Mouse (Mus musculus) midbrain, postnatal 0 days (tissue): ENCODE measurements around the gene Olfr1234. TPM values are rescaled to one million over a fixed set of nuclear protein-coding genes. Genes with fewer than 3 reads are reported as not detected.

ENCODE experiments used
- ATAC-seq: fragments of 200-750 bp; cut with Nextera tagmentation; 2 replicates; pipeline ENCODE4 v1.8.0; 2017; ENCODE audit warnings: moderate number of reproducible peaks, mild to moderate bottlenecking, moderate TSS enrichment, moderate library complexity; ENCODE audit not compliant: low FRiP score
- DNase-seq: peaks from one replicate; pipeline ENCODE4 v3.0.0-alpha.2; 2015; ENCODE audit warnings: low spot score
- H3K27ac ChIP-seq: fragments of 300-500 bp; sonication (generic); 2 replicates; pipeline ENCODE4 v1.5.1; 2014; ENCODE audit warnings: low read depth, mild to moderate bottlenecking, low read length, mixed read lengths
- H3K27me3 ChIP-seq: fragments of 300-500 bp; sonication (generic); 2 replicates; pipeline ENCODE4 v1.6.1; 2014; ENCODE audit warnings: low read length, control low read depth, mixed read lengths; ENCODE audit not compliant: insufficient read depth
- H3K36me3 ChIP-seq: fragments of 300-500 bp; sonication (generic); 2 replicates; pipeline ENCODE4 v1.6.1; 2014; ENCODE audit warnings: low read length, control low read depth, mixed read lengths; ENCODE audit not compliant: insufficient read depth
- H3K4me1 ChIP-seq: fragments of 300-500 bp; sonication (generic); 2 replicates; pipeline ENCODE4 v1.6.1; 2014; ENCODE audit warnings: mild to moderate bottlenecking, control low read depth, antibody characterized with exemption, low read length, mixed read lengths; ENCODE audit not compliant: insufficient read depth
- H3K4me2 ChIP-seq: fragments of 300-500 bp; sonication (generic); 2 replicates; pipeline ENCODE4 v1.6.1; 2014; ENCODE audit warnings: low read depth, mild to moderate bottlenecking, low read length, mixed read lengths; ENCODE audit not compliant: poor library complexity, severe bottlenecking
- H3K4me3 ChIP-seq: fragments of 300-500 bp; sonication (generic); 2 replicates; pipeline ENCODE4 v1.5.1; 2014; ENCODE audit warnings: low read depth, mild to moderate bottlenecking, low read length, moderate library complexity
- H3K9ac ChIP-seq: fragments of 300-500 bp; sonication (generic); replicated peaks from 2 replicates; pipeline ENCODE4 v1.6.1; 2014; ENCODE audit warnings: mild to moderate bottlenecking, low read length, moderate library complexity, mixed read lengths; ENCODE audit not compliant: poor library complexity, severe bottlenecking
- H3K9me3 ChIP-seq: fragments of 300-500 bp; sonication (generic); 2 replicates; pipeline ENCODE4 v1.6.1; 2016; ENCODE audit warnings: low read length, control low read depth
- CTCF ChIP-seq: IDR thresholded peaks from 2 replicates; pipeline ENCODE4 v1.5.1; 2016; ENCODE audit warnings: antibody characterized with exemption, mild to moderate bottlenecking
- WGBS: fragments of 180-500 bp; shearing (Covaris S2); extraction: QIAGEN DNeasy Blood & Tissue Kit; methylation state at CpG from one replicate; pipeline ENCODE4 v1.1.7; 2014; 5-methylcytosine and 5-hydroxymethylcytosine counted together
- polyA plus RNA-seq: library from polyadenylated mRNA; unstranded; fragments of >200 nt; fragmentation: Nextera tagmentation; extraction: Ambion mirVana; gene quantifications from 2 replicates; pipeline ENCODE4 v1.2.1, GENCODE M21; 2015
- total RNA-seq: library from RNA; depleted of rRNA; stranded (reverse); fragments of >200 nt; gene quantifications from 2 replicates; pipeline ENCODE4 v1.2.3, GENCODE M21; 2014; rRNA removed

The Olfr1234 gene
- not detected in 2 replicates for total RNA-seq
- polyA plus RNA-seq: not detected in 2 replicates

- WGBS: 88% methylated on average over 4 of the region's 4 CpGs
- ATAC-seq: no peak
- TF ChIP-seq CTCF: no peak
These were observed at the start of gene Olfr1234 for GRCm38 (mm10) chr2:89364765-89365164. TSS of gene Olfr1234 (minus strand) at chr2:89364865.

GRCm38 (mm10) chr2:89409576-89409975, 44.9 kb upstream of the Olfr1234 start, which contains the start of gene Olfr1238:
TSS of gene Olfr1238 (minus strand) at chr2:89409676.
- H3K4me2 ChIP-seq: no peak within 1 kb of the TSS
- H3K27me3 ChIP-seq: no peaks in the 10 kb centered on the region
- no peak for DNase-seq
- H3K9me3 ChIP-seq: no peaks in the 10 kb centered on the region
- H3K36me3 ChIP-seq: no peaks in the 10 kb centered on the region
- TF ChIP-seq CTCF: no peak
- WGBS: 89% methylated on average over 2 of the region's 2 CpGs
- H3K4me3 ChIP-seq: no peak within 1 kb of the TSS
- H3K9ac ChIP-seq: no peak within 1 kb of the TSS
- H3K27ac ChIP-seq: no peak within 1 kb of the TSS
- no peak for ATAC-seq
- H3K4me1 ChIP-seq: no peaks in the 10 kb centered on the region

More at GRCm38 (mm10) chr2:89364765-89365164, at the start of gene Olfr1234:
- Histone ChIP-seq H3K27ac (no peak within 1 kb of the TSS), H3K4me2 (no peak within 1 kb of the TSS), H3K27me3 (no peaks in the 10 kb centered on the region), H3K4me1 (no peaks in the 10 kb centered on the region), H3K9me3 (no peaks in the 10 kb centered on the region), H3K9ac (no peak within 1 kb of the TSS), H3K4me3 (no peak within 1 kb of the TSS), H3K36me3 (no peaks in the 10 kb centered on the region)
- DNase-seq: no peak

- Histone ChIP-seq H3K36me3 (no peaks in the 10 kb centered on the region), H3K9ac (no peak overlapping the region), H3K4me3 (no peak overlapping the region), H3K4me2 (no peak overlapping the region), H3K27me3 (no peaks in the 10 kb centered on the region), H3K4me1 (no peaks in the 10 kb centered on the region), H3K27ac (no peak overlapping the region), H3K9me3 (no peaks in the 10 kb centered on the region)
- ATAC-seq (no peak), DNase-seq (no peak)
- WGBS: 83% methylated on average over 1 of the region's 1 CpGs
- no peak for TF ChIP-seq CTCF
These were observed 36.2 kb upstream of the Olfr1234 start for GRCm38 (mm10) chr2:89400882-89401281.

- no peak for DNase-seq
- no peaks in the 10 kb centered on the region for H3K36me3 ChIP-seq
- H3K9ac ChIP-seq: no peak within 1 kb of the TSS
- no peak within 1 kb of the TSS for H3K27ac ChIP-seq
- no peaks in the 10 kb centered on the region for H3K4me1 ChIP-seq
- no peak within 1 kb of the TSS for H3K4me2 ChIP-seq
- H3K4me3 ChIP-seq: no peak within 1 kb of the TSS
- no peak for TF ChIP-seq CTCF
- no peaks in the 10 kb centered on the region for H3K9me3 ChIP-seq
- H3K27me3 ChIP-seq: no peaks in the 10 kb centered on the region
- ATAC-seq: no peak
These were observed 22.4 kb downstream of the Olfr1234 start, which contains the start of gene Olfr1233 for GRCm38 (mm10) chr2:89342298-89342697. TSS of gene Olfr1233 (minus strand) at chr2:89342398.

- DNase-seq (no peak), ATAC-seq (no peak)
- no peak for TF ChIP-seq CTCF
- Histone ChIP-seq H3K36me3 (no peaks in the 10 kb centered on the region), H3K4me2 (no peak within 1 kb of the TSS), H3K9me3 (no peaks in the 10 kb centered on the region), H3K9ac (no peak within 1 kb of the TSS), H3K27me3 (no peaks in the 10 kb centered on the region), H3K4me1 (no peaks in the 10 kb centered on the region), H3K4me3 (no peak within 1 kb of the TSS), H3K27ac (no peak within 1 kb of the TSS)
These were observed 35.1 kb downstream of the Olfr1234 start, which contains the start of gene Olfr1232 for GRCm38 (mm10) chr2:89329575-89329974. TSS of gene Olfr1232 (minus strand) at chr2:89329675.

Other genes with a start within 250 kb of the Olfr1234 start
- gene Olfr1221, start 247.6 kb downstream of the Olfr1234 start, total RNA-seq: not detected in 2 replicates
- not detected in 2 replicates for gene Olfr1221, start 247.6 kb downstream of the Olfr1234 start, polyA plus RNA-seq
- not detected in 2 replicates for gene Olfr1222, start 231.8 kb downstream of the Olfr1234 start, total RNA-seq
- gene Olfr1222, start 231.8 kb downstream of the Olfr1234 start, polyA plus RNA-seq: not detected in 2 replicates
- not detected in 2 replicates for gene Olfr1223, start 213.3 kb downstream of the Olfr1234 start, total RNA-seq
- gene Olfr1223, start 213.3 kb downstream of the Olfr1234 start, polyA plus RNA-seq: not detected in 2 replicates
- not detected in 2 replicates for gene Olfr1224-ps1, start 200.8 kb downstream of the Olfr1234 start, total RNA-seq
- not detected in 2 replicates for gene Olfr1224-ps1, start 200.8 kb downstream of the Olfr1234 start, polyA plus RNA-seq
- not detected in 2 replicates for gene Olfr1225, start 190.2 kb downstream of the Olfr1234 start, total RNA-seq
- gene Olfr1225, start 190.2 kb downstream of the Olfr1234 start, polyA plus RNA-seq: not detected in 2 replicates
- gene Olfr1226, start 164.8 kb downstream of the Olfr1234 start, total RNA-seq: not detected in 2 replicates
- not detected in 2 replicates for gene Olfr1226, start 164.8 kb downstream of the Olfr1234 start, polyA plus RNA-seq
- not detected in 2 replicates for gene Olfr1228, start 110.8 kb downstream of the Olfr1234 start, total RNA-seq
- not detected in 2 replicates for gene Olfr1228, start 110.8 kb downstream of the Olfr1234 start, polyA plus RNA-seq
- gene Olfr1229, start 76.9 kb downstream of the Olfr1234 start, total RNA-seq: not detected in 2 replicates
- not detected in 2 replicates for gene Olfr1229, start 76.9 kb downstream of the Olfr1234 start, polyA plus RNA-seq
- not detected in 2 replicates for gene Olfr1230, start 67.6 kb downstream of the Olfr1234 start, total RNA-seq
- not detected in 2 replicates for gene Olfr1230, start 67.6 kb downstream of the Olfr1234 start, polyA plus RNA-seq
- not detected in 2 replicates for gene Olfr1231, start 57.8 kb downstream of the Olfr1234 start, total RNA-seq
- not detected in 2 replicates for gene Olfr1231, start 57.8 kb downstream of the Olfr1234 start, polyA plus RNA-seq
- gene Olfr1232, start 35.2 kb downstream of the Olfr1234 start, total RNA-seq: not detected in 2 replicates
- gene Olfr1232, start 35.2 kb downstream of the Olfr1234 start, polyA plus RNA-seq: not detected in 2 replicates
- not detected in 2 replicates for gene Olfr1233, start 22.5 kb downstream of the Olfr1234 start, total RNA-seq
- not detected in 2 replicates for gene Olfr1233, start 22.5 kb downstream of the Olfr1234 start, polyA plus RNA-seq
- gene Olfr1238, start 44.8 kb upstream of the Olfr1234 start, total RNA-seq: not detected in 2 replicates
- not detected in 2 replicates for gene Olfr1238, start 44.8 kb upstream of the Olfr1234 start, polyA plus RNA-seq
- not detected in 2 replicates for gene Olfr1239, start 55.5 kb upstream of the Olfr1234 start, total RNA-seq
- not detected in 2 replicates for gene Olfr1239, start 55.5 kb upstream of the Olfr1234 start, polyA plus RNA-seq
- gene Olfr1240, start 78.1 kb upstream of the Olfr1234 start, total RNA-seq: not detected in 2 replicates
- gene Olfr1240, start 78.1 kb upstream of the Olfr1234 start, polyA plus RNA-seq: not detected in 2 replicates
- gene Olfr1241, start 122.3 kb upstream of the Olfr1234 start, total RNA-seq: not detected in 2 replicates
- not detected in 2 replicates for gene Olfr1241, start 122.3 kb upstream of the Olfr1234 start, polyA plus RNA-seq
- not detected in 2 replicates for gene Olfr1242, start 133.5 kb upstream of the Olfr1234 start, total RNA-seq
- gene Olfr1242, start 133.5 kb upstream of the Olfr1234 start, polyA plus RNA-seq: not detected in 2 replicates
- gene Olfr1243, start 166.6 kb upstream of the Olfr1234 start, total RNA-seq: not detected in 2 replicates
- not detected in 2 replicates for gene Olfr1243, start 166.6 kb upstream of the Olfr1234 start, polyA plus RNA-seq
- gene Olfr1245, start 213.6 kb upstream of the Olfr1234 start, total RNA-seq: not detected in 2 replicates
- gene Olfr1245, start 213.6 kb upstream of the Olfr1234 start, polyA plus RNA-seq: not detected in 2 replicates
- not detected in 2 replicates for gene Olfr1246, start 228.3 kb upstream of the Olfr1234 start, total RNA-seq
- not detected in 2 replicates for gene Olfr1246, start 228.3 kb upstream of the Olfr1234 start, polyA plus RNA-seq
- not detected in 2 replicates for gene Olfr1247, start 249.3 kb upstream of the Olfr1234 start, total RNA-seq
- gene Olfr1247, start 249.3 kb upstream of the Olfr1234 start, polyA plus RNA-seq: not detected in 2 replicates